Mouse (Mus musculus): ENCODE data around the gene Gm10401.

Gm10401 gene

DNA sequence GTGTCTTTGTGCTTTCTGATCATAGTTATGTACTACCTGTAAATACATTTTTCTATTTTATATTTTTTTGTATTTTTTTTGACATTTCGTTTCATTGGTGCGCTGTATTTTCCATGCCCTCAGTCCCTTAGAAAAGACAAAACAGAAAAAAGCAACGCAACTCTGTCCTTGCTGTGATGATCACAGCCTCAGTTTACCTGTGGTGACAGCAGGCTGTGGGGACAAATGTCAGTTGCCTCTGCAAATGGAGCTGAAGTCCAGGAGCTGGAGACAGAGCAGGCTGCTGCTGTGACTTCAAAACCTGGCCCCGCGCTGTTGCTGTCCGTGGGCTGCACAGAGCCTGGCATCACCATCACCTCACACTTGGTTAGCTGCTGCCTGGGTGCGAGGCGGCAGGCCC is at the start of gene Gm10401:
TSS of gene Gm10401 (minus strand) at position 101 of the 400 bp plus-strand sequence.
- DNase-seq (ENCODE audit: low read depth in 1 of 2, low spot score in 2 of 2) = no peak

DNA sequence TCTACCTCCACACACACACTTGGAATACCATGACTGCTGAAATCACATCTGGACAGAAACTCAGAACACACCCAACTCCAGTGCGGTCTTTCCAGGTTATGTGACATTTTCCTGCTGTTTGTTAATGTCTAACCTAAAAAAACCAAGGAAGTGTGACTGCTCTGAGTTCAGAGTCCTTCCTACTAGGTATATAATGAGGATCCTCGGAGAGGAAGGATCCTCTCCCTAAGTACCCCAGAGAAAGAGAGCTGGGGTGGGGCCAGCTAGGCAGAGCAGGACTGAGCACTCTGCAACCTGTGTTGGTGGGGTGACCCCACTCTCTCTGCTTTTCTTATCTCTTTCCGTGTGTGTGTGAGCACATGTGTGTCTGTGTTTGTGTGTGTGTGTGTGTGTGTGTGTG is 49.3 kb upstream of the Gm10401 start:
- no peak for DNase-seq (ENCODE audit: low read depth in 1 of 2, low spot score in 2 of 2)

DNA sequence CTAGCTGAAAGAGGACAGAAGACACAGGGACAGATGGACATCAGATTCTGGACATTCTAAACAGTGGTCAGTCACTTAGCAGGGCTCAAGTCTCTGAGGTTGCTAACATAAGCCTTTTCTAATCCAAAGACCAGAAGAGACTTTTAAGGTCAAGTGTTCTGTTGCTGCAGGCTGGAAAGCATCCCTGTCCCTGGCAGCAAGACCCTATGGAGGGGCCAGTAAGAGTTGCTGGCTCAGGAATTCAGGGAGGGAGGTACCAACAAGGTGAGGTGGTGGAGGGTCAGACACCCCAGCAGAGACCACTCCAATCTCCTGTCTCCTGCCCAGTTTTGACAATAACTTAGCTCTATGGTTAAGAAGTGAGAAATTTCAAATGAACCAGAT is 48.6 kb upstream of the Gm10401 start:
- no peak for DNase-seq (ENCODE audit: low read depth in 1 of 2, low spot score in 2 of 2)

DNA sequence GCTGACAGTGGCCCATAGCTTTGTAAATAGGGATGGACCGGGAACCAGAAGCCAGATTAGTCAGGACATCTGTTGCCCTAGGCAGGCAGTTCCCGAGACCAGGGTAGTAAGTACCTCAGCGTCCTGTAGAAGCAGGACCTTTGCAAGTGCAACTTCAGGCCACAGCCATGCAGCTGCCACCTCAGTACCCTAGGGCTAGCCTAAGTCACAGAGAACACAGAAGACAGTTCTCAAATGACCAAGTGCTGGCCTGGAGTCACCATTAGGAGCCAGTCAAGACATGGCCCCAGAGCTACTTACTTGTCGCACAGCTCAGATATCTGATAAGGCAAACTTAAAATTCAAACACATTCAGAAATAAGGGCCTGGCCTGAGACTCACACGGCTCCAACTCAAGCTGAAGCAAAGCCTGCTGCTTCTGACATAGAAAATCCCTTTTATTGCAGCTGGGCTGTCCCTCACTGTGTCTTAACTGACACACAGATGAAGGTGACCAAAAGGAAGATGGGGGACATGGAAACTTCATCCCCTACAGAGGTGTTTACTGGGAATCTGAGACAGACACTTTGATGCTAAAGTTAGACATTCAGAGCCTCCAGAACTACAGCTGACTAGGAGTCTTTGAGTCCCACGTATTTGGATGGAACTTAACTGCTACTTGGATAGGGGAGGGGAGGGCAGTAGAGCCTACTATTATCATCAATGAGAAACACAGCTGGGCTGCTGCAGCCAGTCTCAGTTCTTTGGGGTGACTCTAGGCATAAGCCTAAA is 48.1 kb upstream of the Gm10401 start:
- DNase-seq (ENCODE audit: low read depth in 1 of 2, low spot score in 2 of 2) = no peak

DNA sequence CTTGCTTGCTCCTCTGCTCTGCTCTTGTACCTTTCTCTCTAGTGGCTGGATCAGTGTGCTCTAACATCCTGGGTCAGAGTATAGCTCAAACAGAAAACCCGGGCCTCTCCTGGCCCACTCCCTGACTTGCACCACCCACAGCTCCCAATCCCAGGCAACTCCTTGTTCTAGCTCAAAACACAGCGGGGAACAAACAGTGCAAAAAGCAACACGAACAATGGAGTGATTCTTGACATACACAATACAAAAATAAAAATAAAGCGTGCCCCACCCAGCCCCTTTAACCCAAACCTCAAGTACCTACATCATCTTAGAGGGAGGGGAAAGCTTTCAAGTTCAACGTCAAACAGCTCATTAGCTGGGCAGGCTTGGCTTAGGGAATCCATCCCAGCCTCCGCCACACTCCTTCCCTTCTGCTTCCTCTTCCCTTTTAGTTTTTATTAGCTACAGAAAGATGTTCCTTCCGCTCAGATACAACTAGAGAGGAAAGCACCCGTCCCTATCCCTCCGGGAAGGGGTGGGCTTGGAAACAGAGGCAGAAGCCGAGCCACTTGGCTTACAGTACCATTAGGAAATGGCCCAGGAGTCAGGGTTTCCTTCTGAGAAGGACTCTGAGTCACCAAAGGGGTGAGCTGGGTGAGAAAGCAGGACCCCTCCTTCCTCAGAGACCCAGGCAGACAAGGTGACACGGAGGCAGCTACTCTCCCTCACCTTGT is 47.3 kb upstream of the Gm10401 start:
- no peak for DNase-seq (ENCODE audit: low read depth in 1 of 2, low spot score in 2 of 2)

DNA sequence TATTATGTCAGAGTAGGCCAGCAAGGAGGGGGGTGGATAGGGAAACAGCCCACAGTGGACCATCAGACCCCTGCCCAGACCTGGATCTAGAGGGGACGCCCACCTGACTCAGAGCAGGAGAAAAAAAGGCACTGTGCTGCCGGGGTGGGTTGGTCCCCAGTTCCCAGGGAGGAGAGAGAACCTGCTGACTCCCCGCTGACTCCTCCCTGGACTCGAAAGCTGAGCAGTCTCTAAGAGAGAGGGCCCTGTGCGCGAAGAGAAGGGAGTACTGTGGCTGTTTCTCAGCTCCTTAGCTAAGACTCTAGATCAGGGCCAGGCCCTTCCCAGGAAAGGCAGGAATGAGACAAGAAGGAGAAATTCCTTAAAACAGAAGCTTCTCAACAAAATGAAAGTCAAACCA is 46.4 kb upstream of the Gm10401 start:
- DNase-seq (ENCODE audit: low read depth in 1 of 2, low spot score in 2 of 2) = no peak

DNA sequence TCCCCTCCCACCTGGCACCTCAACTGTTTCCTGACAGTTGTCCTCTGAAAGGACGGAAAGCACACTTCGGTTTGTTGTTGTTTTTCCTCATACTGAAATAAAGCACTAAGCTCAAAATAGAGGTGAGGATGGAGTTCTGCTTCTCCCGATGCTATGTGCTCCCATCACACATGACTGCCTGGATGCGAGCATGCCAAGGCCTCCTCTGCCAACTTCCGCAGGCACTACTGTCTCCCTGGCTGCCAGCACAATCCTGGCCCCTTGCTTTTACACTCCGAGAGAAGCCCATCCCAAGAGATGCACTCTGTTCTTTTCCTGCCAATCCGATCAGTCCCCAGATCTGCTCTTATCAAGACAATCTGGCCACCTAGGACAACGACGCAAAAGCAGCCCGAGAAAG is 45.5 kb upstream of the Gm10401 start:
- DNase-seq (ENCODE audit: low read depth in 1 of 2, low spot score in 2 of 2) = no peak

DNA sequence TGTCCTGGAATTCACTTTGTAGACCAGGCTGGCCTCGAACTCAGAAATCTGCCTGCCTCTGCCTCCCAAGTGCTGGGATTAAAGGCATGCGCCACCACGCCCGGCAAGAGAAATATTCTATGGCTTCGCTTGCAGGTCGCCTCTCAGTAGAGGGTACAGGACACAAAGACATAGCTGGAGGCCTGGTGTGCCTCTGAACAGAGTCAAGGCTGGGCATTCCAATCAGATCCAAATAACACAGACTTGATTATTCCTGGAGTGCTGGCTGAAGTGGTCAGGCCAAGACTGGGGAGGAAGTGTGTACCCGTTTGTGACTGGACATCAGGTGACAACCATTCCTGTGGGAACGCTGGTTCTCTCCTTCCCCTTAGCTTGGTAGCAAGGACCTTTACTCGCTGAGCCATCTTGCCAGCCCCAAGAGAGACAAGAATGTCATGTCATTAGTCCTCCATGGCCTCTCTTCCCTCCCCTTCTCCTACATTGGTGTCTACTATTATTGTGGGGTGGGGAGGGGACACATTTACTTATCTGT is 44.1 kb upstream of the Gm10401 start:
- no peak for DNase-seq (ENCODE audit: low read depth in 1 of 2, low spot score in 2 of 2)

DNA sequence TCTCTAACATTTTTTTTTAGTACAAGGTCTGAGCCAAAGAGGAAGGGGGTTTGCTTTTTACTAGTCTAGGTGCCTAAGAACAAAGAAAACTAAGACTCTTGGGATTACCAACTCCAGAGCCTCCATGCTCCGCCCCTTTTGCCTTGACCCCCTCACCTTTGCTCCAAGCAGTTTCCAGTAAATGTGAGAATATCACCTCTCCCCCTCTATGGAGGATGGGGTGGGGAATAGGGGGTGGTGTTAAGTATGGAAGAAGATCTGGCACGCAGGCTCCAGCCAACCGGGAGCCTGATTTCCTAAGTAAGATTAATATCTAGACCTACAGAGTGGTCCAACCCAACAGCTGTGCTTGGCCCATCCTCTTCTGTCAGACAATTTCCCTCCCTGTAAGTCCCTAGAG is 42.6 kb upstream of the Gm10401 start:
- no peak for DNase-seq (ENCODE audit: low read depth in 1 of 2, low spot score in 2 of 2)

DNA sequence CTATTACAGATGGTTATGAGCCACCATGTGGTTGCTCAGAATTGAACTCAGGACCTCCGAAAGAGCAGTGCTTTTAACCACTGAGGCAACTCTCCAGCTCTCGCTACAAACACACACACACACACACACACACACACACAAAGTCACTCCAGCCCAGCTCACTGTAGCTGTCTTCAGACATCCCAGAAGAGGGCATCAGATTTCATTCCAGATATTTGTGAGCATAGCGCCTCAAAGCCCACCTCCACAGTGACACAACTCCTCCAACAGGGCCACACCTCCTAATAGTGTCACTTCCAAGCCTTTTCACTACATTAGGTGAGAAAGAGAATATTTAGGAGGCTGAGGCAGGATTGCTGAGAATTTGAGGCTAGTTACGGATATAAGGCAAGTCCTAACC is 41.0 kb upstream of the Gm10401 start:
- no peak for DNase-seq (ENCODE audit: low read depth in 1 of 2, low spot score in 2 of 2)

DNA sequence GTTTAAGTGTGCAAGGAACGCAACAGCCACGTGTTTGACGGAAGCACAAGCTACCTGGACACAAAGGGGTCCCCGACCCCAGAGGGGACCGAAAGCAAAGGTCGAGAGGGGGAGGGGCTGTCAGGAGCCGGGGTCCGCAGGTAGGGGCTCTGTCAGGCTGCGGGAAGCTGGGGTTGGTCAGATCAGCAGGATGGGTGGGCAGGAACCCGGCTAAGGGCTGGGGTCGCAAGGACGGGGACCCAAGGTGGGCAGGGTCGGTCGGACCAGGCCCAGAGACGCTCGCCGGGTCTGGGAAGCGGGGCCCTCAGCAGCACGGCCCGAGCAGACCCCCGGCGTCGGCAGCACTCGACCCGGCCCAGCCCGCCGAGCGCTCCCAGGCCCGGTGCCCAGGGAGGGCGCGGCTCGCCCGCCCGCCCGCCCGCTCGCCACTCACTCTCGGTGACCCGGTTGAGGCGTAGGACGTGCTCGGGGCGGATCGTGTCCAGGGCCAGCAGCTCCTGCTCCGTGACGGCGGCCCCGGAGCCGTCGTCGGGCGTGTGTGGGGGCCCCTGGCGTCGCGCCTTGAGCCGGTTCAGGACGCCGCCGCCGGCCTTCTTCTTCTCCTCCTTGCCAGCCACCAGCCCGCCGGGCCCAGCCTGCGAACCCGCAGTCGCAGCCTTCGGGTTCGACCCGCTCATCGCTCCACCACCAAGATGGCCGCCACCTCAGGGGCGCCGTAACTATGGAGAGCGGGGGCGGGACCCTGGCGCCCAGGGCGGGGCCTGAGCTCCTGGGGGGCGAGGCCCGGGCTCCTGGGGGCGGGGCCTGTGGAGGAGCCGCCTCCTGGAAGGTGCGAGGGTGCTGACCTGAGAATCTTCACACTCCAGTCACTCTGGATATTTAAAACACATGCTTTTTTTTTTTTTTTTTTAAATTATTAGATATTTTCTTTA is 36.4 kb upstream of the Gm10401 start, which contains the start of gene Unc119b:
TSS of gene Unc119b (minus strand) at position 742 of the 932 bp plus-strand sequence.
- DNase-seq (ENCODE audit: low read depth in 1 of 2, low spot score in 2 of 2) = peak; percentile 73 to 84

DNA sequence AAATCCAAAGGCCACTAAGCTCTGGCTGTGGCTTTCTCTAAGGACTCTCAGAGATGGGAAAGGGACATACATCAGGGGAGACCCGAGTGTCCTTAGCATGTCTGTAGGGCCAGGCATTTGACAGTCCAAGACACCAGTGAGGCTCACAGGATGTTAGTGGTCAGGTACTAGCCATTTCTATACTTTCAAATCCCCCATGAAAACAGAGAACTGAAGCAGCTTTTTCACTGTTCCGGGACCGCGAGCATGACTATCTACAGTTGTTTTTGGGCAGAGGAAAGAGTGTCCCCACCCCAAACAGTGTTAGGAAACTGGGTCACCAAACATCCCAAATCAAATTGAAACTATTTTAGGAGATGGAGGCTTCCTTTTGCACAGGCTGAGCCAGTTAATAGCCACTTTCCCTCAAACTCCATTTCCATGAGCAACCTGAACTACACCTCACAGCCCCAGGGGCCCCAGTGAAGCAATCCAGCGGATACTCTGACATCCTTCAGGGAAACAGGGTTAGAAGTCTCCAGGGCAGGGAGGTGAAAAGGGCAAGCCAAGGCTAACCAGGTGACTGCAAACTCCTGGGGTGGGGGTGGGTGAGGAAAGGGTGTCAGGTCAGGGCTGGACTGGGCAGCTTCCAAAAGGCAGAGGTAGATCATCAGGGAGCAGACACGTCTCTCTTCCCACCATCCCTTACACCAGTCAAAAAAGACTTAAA is 35.4 kb upstream of the Gm10401 start:
- DNase-seq (ENCODE audit: low read depth in 1 of 2, low spot score in 2 of 2) = no peak

DNA sequence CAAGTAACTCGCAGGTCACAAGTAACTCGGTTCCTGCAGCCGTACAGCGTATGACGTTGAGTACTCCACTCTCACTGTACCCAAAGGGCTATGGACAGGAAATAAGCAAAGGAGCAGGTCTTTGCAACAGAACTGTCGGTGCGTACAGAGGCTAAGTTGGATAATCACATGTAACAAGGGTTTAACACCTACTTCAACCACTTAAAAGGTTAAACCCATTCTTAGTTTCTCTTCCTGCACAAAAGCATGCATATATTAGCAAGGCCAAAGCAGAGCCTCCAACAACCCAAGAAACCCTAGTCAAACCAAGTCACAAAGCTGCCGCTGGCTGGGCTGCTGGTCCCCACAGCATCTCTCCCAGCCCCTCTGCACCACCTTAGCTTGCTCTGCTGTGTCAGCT is 34.4 kb upstream of the Gm10401 start:
- no peak for DNase-seq (ENCODE audit: low read depth in 1 of 2, low spot score in 2 of 2)

DNA sequence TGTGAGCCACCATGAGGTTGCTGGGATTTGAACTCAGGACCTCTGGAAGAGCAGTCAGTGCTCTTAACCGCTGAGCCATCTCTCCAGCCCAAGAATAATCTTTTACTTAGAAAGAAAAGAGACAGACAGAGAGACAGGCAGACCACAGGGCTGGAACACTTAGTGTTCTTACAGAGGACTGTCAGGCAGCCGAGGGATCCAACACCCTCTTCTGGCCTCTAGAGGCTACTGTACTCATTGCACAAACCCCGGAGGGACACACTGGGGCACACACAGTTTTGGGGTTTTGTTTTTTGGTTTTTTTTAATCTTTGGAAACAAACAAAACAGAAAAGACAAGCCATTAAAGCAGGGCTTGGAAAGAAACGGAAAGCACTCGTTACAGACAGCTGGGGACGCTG is 31.2 kb upstream of the Gm10401 start:
- no peak for DNase-seq (ENCODE audit: low read depth in 1 of 2, low spot score in 2 of 2)

DNA sequence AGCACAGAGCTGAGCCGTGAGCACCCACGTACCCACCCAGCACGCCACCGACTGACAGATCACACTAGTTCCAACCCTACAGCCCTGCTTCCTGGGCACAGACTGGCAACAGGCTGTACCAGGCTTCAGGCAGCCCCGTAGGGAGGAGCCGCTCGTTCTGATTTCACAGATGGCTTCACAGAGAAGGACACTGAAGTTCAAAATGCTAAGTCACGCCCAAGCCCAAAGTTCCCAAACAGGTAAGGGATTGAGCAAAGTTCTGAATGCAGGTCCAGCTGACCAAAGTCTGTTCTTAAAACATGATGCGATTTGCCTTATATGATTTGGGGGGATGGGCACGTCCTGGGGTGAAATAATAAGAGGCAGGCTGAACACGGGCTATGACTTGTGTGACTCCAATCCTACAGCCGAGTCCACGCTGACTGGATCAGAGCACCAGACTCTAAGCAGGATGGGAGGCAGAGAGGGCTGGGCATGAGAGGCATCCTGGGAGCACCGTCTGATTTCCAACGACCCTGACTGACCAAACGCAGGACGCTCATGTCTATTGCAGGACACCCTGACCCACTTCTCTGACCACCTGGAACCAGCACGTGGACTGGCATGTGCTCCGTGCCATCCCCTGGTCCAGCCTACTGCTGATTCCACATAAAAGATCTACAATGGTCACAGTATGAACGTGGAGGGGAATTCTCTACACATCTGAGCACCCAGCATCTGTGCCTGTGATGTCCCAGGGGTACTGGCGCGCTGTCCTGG is 29.5 kb upstream of the Gm10401 start:
- DNase-seq (ENCODE audit: low read depth in 1 of 2, low spot score in 2 of 2) = no peak

DNA sequence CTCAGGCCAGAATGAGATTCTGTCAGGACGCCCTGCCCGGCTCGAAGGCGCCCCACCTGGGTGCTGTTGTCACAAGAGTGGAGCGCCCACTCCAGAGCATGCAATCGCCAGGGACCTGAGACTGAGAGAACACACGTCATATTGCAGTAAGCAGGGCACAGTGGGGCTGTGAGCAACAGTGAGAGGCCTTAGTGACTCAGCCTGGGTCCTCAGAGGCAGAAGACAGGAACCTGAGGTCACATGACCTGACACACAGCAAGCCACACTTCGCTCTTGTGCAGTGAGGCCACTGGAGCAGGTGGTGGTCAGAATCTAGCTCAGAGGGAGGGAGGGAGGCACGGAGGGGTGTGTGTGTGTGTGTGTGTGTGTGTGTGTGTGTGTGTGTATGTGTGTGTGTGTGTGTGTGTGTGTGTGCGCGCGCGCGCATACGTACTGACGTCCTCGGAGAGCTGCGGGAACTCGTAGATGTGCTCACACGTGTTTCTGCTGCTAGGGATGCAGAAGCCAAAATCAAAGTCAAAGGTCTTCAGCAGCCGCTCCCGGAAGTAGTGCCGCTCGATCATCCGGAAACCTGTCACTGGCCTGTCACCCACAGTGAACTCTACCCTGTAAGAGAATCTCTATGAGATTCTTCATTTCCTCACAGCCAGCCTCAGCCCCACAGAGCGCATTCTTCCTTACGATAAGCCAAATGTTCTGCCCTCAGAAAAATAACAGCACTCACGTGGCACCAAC is 28.6 kb upstream of the Gm10401 start:
- DNase-seq (ENCODE audit: low read depth in 1 of 2, low spot score in 2 of 2) = no peak

DNA sequence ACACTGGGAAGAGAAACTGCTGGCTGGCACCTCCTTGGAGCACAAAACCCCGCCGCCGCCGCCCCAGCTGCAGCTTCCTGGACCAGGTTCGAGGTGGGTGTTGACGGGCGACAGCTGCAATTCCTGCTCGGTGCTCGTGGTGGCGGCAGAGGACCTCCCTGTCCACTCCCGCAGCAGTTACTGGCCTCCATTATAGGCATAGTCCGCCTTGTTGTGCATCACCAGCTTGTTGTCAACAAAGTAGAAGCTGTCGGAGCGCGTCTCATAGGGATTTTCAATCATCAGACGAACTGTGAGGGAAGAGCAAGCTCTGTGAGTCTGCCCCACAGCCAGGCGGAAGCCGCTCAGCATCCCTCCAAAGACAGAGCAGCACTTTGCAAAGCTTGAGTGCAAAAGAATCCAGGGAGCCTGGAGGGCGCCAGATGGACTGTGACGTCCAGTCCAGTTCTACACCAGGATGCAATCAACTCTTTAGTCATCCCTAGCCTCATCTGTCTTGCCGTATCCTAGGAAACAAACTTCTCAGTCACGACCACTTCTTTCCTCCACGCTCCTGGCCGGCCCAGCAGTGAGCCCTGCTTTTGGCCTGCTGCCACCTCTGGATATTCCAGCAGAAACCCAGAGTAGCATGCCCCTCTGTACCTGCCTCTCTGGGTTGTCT is 27.2 kb upstream of the Gm10401 start:
- peak; percentile 29 to 67 for DNase-seq (ENCODE audit: low read depth in 1 of 2, low spot score in 2 of 2)

DNA sequence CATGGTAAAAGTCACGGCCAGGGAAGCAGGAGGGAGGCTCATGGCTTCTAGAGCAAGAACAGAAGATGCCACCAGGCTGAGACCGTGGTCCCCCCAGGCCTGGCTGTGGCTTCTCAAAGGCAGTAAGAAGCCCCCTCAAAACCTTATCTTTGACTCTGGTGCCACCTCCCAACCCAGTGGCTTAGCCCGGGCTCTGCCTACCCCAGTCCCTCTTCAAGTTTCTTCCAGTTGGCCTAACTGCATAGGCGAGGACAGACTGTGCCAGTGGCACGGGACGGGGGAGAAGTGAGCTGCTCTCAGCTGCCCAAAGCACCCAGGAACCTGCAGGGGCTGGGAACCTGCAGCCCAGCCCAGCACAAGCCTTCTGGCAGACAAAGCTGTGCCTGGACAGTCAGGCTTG is 26.6 kb upstream of the Gm10401 start:
- DNase-seq (ENCODE audit: low read depth in 1 of 2, low spot score in 2 of 2) = no peak

DNA sequence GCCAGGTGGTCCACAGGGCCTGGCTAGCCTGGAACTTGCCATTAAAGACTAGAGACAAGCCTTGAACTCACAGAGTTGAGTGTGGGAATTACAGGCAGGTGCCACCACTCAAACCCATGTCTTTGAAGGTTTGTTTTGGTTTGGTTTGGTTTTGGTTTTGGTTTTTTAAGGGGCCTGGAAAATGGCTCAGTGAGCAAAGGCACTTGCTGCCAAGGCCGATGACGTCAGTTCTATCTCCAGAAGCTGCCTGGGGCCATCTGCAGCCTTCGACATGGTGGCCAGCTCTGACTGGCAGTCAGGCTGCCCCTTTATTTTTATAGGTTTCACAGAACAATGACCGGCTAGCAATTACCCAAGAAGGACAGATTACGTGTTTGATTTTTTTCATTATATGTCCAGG is 22.9 kb upstream of the Gm10401 start:
- DNase-seq (ENCODE audit: low read depth in 1 of 2, low spot score in 2 of 2) = no peak

All from monocyte, adult 2 months (primary cell).